Mouse (Mus musculus): ENCODE results near the gene Ano8.

- TF ChIP-seq CTCF (IDR thresholded peaks at IDR 0.05; ENCODE audit: low read depth) = no peak
- no peak for TF ChIP-seq EP300 (IDR thresholded peaks at IDR 0.05; ENCODE audit: low read depth)
Observed at GRCm38 (mm10) chr8:71469411-71469810, 16.4 kb downstream of the Ano8 start.
